Mouse (Mus musculus) adrenal gland, postnatal 4 days (tissue): ENCODE results near the gene Slc8a2. TPM values are rescaled to one million over a fixed set of nuclear protein-coding genes. Genes with fewer than 3 reads are reported as not detected.

Experiments
- DNase-seq, 2 experiments: peaks; one replicate each; pipeline ENCODE4 v3.0.0; 2021 to 2022; ENCODE audit warnings: low spot score in 2 of 2, mixed read lengths in 2 of 2
- total RNA-seq, 2 experiments: library from RNA; stranded (reverse); gene quantifications; 2 replicates each; pipeline ENCODE4 v1.2.3; 2021

Slc8a2 gene
- total RNA-seq, 2 experiments from 2014 or later = 6.5 to 7.6 TPM

DNA sequence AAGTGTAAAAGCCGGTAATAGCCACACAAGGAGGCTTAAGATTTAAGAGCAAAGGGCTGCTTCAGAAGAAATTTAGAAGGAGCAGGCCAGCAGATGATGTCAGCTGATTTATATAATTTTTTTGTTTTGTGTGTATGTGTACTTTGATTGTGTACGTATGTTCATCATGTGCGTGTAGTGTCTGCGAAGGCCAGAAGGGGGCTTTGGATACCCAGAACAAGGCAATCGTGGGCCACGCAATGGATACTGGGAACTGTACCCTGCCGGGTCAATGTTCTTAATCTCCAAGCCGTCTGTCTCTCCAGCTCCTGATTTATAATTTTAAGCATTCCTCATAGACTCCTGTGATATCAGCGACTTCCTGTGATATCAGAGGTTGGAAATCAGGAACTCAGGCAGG lies 31.7 kb downstream of the Slc8a2 start:
- DNase-seq = no peak

GRCm38 (mm10) chr7:16162036-16162435 lies 32.4 kb downstream of the Slc8a2 start:
- DNase-seq = no peak

- no peak for DNase-seq
Measured at GRCm38 (mm10) chr7:16172141-16172581, 42.5 kb downstream of the Slc8a2 start.

DNA sequence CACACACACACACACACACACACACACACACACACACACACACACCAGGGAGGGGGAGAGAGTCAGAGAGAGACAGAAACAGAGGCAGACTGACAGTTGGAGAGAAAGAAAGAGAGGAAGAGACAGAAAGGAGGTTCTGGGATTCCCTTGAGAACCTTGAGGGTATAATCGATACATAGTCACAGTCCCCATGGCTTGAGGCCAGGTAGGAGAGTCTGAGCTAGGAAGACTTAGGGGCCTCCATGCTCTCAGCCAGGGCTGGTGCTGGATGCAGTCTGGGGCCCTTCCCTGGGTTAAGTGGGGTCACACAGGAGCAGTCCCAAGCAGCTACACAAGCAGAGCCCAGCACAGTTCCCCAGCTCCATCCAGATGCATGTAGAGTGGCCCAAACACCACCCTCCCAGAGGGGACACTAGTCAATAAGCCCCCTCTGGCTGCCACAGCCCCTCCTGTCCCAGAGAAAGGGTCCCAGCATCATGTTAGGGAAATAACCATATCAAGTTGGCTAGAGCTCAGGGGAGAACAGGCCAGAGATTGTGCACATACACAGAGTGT lies 43.0 kb downstream of the Slc8a2 start:
- no peak for DNase-seq

DNA sequence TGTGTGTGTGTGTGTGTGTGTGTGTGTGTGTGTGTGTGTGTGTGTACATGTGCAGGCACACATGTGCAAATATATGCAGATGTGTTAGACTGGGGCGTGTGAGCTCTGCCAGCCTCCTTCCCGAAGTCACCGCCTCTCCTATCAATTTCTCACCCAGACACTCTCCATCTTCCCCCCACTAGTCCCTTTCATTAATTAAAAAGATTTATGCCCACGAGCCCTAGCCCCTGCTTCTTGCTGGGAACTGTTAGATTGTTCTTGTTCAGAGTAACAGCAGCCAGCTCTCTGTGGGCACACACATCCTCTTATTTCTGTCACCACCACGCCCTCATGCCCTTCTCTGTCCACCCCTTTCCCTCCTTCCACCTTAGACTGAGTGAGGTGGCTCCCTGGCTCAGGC lies 43.5 kb downstream of the Slc8a2 start:
- DNase-seq = no peak

DNA sequence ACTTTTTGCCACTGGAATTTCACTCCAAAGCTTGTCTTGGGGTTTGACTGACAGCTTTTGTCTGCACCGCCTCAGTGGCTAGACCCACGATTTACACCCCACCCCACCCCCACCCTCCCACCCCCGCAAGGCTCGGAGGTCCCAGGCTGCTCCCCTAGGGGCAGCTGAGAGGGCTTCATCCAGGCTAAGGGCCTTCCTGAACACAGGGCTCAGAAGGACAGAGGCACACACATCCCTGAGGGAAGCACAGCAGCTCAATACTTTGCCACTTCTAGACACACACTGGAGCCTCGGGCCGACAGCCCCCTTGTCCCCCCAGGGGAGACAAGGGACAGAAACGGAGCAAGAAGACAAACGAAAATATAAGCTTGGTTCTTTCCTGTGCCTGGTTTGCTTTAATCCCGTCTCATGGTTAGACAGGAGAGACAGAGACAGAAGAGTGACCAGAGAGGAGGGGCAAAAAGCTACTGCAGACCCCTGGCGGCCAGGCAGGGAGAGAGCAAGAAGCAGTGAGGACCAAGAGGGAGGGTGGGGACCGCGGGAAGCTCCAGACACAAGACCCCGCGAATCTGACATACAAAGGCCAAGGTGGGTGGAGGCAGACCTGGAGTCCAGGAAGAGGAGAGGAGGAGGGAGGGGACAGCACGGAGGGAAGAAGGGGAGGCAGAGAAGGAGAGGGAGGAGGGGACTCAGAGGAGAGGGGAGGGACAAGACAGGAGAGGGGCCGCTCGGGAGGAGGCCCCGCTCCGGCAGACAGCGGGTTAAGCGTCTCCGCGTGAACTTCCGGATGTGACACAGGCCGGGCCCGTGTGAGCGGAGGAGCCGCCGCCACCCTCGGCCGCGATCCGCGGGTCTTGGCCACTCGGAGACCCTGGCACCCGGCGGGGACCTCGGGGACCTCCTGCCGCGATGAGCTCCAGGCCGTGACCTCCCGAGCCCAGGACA lies 45.2 kb downstream of the Slc8a2 start, which contains the start of gene Meis3:
Meis3 (plus strand) TSS at position 494 of the 945 bp plus-strand sequence.
- no peak for DNase-seq

DNA sequence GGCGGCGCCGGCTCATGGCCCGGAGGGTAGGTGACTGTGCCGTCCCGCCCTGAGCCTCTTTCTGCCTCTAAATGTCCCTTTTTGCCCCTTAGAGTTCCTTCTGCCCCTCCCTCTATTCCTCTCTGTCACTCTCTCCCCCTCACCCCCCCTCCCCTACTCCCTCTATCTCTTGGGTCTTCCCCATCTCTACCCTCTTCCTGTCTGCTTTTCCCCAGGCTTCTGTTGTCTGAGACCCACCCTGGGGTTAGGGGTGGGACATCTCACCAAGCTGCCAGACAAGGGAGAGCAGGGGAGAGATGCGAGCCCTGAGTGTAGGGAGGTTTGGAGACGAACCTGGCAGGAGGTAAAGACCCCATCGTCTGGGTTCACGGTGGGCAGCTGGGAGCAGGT lies 45.9 kb downstream of the Slc8a2 start:
- no peak for DNase-seq

DNA sequence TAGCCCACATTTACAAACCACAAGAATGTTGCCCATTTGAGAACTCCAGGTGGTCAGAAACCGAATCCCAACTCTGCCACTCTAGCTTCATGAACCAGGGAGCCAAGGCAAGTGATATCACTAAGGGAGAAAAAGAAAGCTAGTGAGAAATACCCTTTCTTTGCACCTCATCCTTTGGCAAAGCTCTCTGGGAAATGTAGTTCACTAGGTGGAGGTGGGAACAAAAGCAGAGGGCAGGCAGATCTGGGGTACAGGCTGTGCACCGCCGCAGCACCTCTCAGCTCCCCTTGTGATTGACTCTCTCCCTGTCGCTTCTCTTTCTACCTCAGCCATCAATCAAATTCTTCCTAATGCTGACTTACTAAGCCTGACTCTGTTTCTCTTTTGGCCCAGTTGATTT lies 48.5 kb downstream of the Slc8a2 start:
- no peak for DNase-seq

GRCm38 (mm10) chr7:16183663-16184062 lies 54.0 kb downstream of the Slc8a2 start:
- DNase-seq = no peak

DNA sequence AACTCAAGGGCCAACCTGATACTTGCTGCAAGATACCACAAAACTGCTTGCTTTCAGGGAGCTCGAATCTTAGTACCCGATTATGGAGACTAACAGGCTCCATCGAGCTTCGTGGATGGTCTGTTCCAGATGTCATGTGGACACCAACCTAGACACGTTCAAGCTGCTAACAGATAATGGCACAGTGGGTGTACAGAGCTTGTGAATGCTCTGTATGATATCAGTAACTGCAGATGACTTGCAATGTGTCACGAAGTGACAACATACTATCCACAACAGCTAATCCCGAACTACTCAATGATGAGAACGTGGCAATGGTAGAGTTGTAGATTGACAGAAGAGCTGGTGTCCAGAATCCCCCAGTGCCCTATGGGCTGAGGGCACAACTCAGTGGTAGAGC lies 57.9 kb downstream of the Slc8a2 start:
- DNase-seq = no peak

DNA sequence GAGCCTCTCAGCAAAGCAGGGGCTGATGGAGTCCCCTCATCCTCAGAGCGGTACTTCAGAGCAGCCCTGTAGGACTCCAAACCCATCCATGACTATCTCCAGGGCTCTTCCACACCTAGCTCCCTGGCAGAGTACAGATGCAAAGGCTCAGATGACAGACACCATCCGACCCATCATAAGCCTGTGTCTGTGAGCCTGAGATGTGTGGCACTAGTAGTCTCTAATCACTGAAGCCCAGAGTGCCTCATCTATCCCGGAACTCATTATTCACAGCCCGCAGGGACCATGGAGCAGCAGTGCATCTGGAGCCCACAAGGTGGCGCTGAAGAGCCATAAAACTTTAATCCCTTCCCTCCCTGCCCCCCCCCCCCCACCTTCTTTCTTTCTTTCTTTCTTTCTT lies 62.7 kb downstream of the Slc8a2 start:
- peak; percentile 47 to 53 for DNase-seq

- DNase-seq = no peak
Measured at GRCm38 (mm10) chr7:16193702-16194101, 64.1 kb downstream of the Slc8a2 start.

DNA sequence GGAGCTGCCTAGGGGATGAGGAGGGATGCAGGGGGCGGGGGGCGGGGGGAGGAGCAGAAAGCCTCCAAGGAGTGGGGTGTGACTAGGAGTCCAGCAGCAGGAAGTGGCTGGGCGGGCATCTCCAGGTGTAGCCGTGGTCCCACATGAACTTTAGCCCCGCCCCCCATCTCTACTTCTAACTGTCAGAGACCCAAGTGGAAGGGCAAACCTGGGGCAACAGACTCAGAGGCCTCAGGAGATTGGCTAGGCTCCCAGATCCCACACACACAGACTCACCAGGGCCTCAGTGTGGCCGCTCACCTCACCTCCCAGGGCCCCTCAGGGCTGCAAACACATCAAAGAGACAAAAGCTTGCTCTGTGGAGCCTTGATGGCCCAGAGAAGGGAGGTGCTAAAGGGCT lies 67.0 kb downstream of the Slc8a2 start:
- no peak for DNase-seq

GRCm38 (mm10) chr7:16197166-16197565 lies 67.5 kb downstream of the Slc8a2 start:
- no peak for DNase-seq

DNA sequence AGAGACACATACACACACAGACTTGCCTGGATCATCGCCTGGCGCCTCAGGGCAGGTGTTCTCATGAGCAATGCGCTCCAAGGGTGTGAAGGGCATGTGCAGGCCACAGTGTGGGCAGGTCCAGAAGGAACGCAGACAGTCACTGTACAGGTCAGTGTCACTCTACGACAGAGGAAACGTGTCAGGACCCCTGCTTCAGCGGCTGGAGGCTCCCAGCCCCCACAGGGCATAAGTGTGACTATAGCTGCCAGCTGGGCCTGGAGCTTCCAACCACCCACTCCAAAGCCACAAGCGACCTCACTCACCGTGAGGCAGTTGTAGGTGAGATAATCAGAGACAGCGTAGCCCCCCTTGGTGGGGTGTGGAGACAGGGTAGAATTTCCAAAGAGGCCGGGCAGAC lies 68.9 kb downstream of the Slc8a2 start:
- no peak for DNase-seq

GRCm38 (mm10) chr7:16201136-16201535 lies 71.5 kb downstream of the Slc8a2 start:
- DNase-seq = no peak

DNA sequence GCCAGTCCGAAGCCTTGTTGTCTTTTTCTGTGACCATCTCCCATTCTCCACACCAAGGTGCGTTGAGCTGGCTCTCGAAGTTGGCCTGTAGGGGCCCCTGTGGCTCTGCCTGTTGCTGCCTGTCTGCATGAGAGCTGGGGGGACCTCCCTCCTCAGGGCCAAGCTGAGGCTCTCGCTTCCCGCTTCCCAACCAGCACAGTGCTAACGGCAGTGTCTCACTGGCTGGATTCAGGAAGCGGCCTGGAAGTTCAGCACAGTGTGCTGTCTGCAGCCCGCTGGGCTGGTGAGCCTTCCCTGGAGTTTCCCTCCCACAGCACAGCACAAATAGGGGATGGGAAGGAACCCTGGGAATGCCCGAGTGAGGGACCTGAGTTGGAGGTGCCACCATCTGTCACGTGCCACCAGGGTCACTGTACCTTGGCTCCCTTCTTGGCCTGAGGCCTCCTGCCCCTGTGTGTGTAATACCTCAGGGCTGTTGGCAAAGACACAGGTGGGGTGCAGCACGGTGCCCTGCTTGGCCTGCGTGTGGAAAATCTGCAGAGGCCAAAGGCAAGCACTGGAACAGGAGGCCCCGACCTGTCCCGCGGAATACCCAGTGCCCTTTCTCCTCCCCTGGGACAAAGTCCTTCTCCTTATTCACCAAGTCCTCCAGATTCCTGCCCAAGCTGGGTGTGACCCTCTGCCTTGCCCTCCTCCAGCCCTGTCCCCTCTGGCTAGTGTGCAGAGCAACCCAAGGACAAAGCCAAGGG lies 73.3 kb downstream of the Slc8a2 start:
- DNase-seq = no peak

DNA sequence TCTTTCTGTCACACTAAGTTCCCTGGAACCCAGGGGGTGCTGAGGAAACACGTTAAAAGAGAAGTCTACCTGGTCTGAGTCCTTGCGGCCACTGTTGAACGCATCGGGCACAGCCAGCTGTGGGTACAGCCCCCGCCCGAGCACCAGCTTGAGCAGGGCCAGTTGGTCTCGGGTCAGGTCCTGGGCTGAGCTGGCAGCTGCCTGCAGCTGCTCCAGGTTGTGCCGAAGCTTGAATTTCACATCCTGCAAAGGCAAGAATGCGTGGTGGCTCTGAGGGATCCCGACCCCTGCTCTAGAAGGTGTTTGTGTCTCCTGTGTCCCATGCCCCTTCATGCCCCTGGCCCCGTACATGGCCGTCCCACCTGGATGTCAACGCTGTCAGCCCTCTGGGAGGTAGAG lies 73.9 kb downstream of the Slc8a2 start:
- DNase-seq = no peak

- no peak for DNase-seq
Measured at GRCm38 (mm10) chr7:16204791-16205190, 75.2 kb downstream of the Slc8a2 start.

DNA sequence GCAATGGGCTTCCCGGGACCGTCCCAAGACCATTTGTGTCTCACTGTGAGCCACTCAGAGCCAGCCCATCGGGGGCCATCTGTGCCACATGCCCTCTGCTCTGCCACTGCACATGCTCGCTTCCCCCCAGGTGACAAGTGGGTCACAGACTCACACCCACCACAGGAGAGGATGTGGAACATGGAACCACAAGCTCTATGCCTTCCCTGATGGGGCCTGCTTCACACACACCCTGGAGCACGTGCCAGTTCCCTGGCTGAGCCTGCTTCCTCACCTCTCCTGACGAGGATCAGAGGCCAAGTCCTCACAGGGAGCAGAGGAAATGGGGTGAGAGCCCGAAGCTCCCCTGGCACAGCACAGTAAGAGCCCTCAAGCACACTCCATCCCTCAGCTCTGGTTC lies 77.5 kb downstream of the Slc8a2 start:
- DNase-seq = no peak

DNA sequence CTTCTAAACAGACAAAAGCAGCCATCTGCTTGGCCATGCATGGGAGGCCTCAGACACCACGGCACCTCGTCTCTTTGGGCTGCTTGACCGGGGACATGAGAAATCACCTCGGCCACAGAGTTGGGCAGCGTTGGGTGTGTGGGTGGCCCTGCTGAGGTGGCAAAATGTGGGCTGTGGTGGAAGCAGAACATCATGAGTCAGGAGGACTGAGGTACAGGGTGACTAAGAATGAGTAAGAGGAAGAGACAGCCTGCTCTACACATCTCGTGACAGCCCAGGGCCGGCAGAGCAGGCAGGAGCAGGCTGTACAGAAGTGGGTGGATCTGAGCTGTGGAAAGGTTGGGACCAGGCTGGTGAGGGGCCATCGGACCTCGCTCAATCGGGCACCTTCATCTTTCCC lies 77.9 kb downstream of the Slc8a2 start:
- DNase-seq = no peak
